Mouse (Mus musculus) spleen, adult 2 months (tissue): ENCODE data around the gene Atp1b2. TPM values are rescaled to one million over a fixed set of nuclear protein-coding genes. Genes with fewer than 3 reads are reported as not detected.

Source experiments
- DNase-seq, 2 experiments: peaks; one replicate each; pipeline versions ENCODE4 v3.0.0 to v3.0.0-alpha.2; 2012 to 2021; ENCODE audit warnings: low spot score in 2 of 2, low read depth in 1 of 2
- H3K27ac ChIP-seq: fragments of 200-500 bp; 2 replicates; pipeline ENCODE4 v1.5.1; 2012; ENCODE audit warnings: low read length, inconsistent platforms; ENCODE audit not compliant: insufficient read depth
- H3K27me3 ChIP-seq: fragments of 200-500 bp; 2 replicates; pipeline ENCODE4 v1.6.1; 2012; ENCODE audit warnings: mild to moderate bottlenecking, moderate library complexity, low read length, inconsistent platforms; ENCODE audit not compliant: control insufficient read depth, insufficient read depth
- H3K36me3 ChIP-seq: fragments of 200-500 bp; 2 replicates; pipeline ENCODE4 v1.6.1; 2012; ENCODE audit warnings: mild to moderate bottlenecking, low read length, inconsistent platforms; ENCODE audit not compliant: control insufficient read depth, insufficient read depth
- H3K4me1 ChIP-seq: fragments of 200-500 bp; 2 replicates; pipeline ENCODE4 v1.6.1; 2011; ENCODE audit warnings: inconsistent platforms; ENCODE audit not compliant: control insufficient read depth, insufficient read depth, insufficient read length
- H3K4me3 ChIP-seq: fragments of 200-500 bp; 2 replicates; pipeline ENCODE4 v1.5.1; 2011; ENCODE audit warnings: mild to moderate bottlenecking, inconsistent platforms; ENCODE audit not compliant: insufficient read depth, insufficient read length; ENCODE audit errors: extremely low read depth
- CTCF ChIP-seq: fragments of 200-500 bp; IDR thresholded peaks from 2 replicates; pipeline ENCODE4 v1.5.1; 2011; ENCODE audit warnings: mild to moderate bottlenecking, inconsistent platforms; ENCODE audit not compliant: insufficient read depth, insufficient read length, insufficient replicate concordance; ENCODE audit errors: extremely low read depth
- POLR2A ChIP-seq: fragments of 200-500 bp; IDR thresholded peaks from 2 replicates; pipeline ENCODE4 v1.6.1; 2011; ENCODE audit warnings: low read depth, low read length, inconsistent platforms
- WGBS: fragments of 180-500 bp; shearing (Covaris S2); methylation state at CpG from one replicate; pipeline ENCODE4 v1.1.7; 2018; 5-methylcytosine and 5-hydroxymethylcytosine counted together
- polyA plus RNA-seq: library from polyadenylated mRNA; depleted of rRNA; stranded (reverse); fragments of >200 nt; gene quantifications from 2 replicates; pipeline ENCODE4 v1.2.3, GENCODE M21; 2012

The Atp1b2 gene
- polyA plus RNA-seq, 1 experiment = 11.2 TPM

- peaks cover 47% of the 10 kb centered on the region for H3K36me3 ChIP-seq
- no peaks in the 10 kb centered on the region for H3K4me1 ChIP-seq
- H3K27me3 ChIP-seq = no peaks in the 10 kb centered on the region
- no peak for DNase-seq
- TF ChIP-seq POLR2A = no peak
- H3K4me3 ChIP-seq = no peak overlapping the region
- 87% methylated on average over 3 of the region's 3 CpGs for WGBS
- H3K27ac ChIP-seq = no peak overlapping the region
These were observed 14.3 kb downstream of the Atp1b2 start for GRCm38 (mm10) chr11:69591424-69591823.

GRCm38 (mm10) chr11:69590622-69591021, 15.1 kb downstream of the Atp1b2 start:
- H3K27me3 ChIP-seq = no peaks in the 10 kb centered on the region
- no peak for DNase-seq
- H3K36me3 ChIP-seq = peaks cover 47% of the 10 kb centered on the region
- no peak overlapping the region for H3K4me3 ChIP-seq
- H3K27ac ChIP-seq = no peak overlapping the region
- 95% methylated on average over 8 of the region's 8 CpGs for WGBS
- no peak for TF ChIP-seq POLR2A
- no peak for TF ChIP-seq CTCF
- H3K4me1 ChIP-seq = peaks cover 5% of the 10 kb centered on the region; the same call in 1 of the 2 replicates

GRCm38 (mm10) chr11:69589207-69589834, 16.4 kb downstream of the Atp1b2 start:
- H3K27me3 ChIP-seq = no peaks in the 10 kb centered on the region
- H3K27ac ChIP-seq = no peak overlapping the region
- peaks cover 8% of the 10 kb centered on the region; the same call in 1 of the 2 replicates for H3K4me1 ChIP-seq
- 81% methylated on average over 22 of the region's 22 CpGs for WGBS
- no peak overlapping the region for H3K4me3 ChIP-seq
- TF ChIP-seq CTCF (no peak), POLR2A (no peak)
- DNase-seq = no peak
- H3K36me3 ChIP-seq = peaks cover 47% of the 10 kb centered on the region

DNA sequence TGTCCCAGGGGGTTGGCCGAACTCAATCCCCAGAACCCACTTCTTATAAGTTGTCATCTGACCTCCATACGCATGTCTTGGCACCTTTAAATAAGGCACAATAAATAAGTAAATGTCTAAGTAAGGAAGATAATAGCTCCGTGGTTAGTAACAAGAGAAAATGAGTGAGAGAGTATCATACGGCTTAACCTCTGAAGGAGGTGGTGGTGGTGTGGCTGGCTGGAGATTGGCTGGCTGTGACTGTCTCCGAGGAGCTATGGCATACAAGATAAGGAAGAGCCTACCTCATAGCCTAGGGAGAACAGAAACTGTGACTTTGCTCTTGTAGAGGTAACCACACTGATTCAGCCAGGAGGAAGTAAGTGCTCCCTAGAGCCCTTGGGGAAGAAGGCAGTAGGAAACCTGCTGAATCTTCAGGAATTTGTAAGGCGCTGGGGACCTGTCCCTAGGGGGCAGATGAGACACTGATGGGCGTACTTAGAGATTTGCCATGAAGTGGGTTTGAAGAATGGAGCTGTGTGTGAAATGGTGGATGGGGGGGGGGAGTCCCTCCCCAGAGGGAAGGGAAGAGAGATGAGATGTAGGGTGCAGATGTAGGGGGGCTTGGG, 19.9 kb downstream of the Atp1b2 start:
- Histone ChIP-seq H3K36me3 (peaks cover 37% of the 10 kb centered on the region), H3K27ac (no peak overlapping the region), H3K4me3 (no peak overlapping the region), H3K4me1 (peaks cover 8% of the 10 kb centered on the region; the same call in 1 of the 2 replicates), H3K27me3 (no peaks in the 10 kb centered on the region)
- no peak for TF ChIP-seq CTCF
- TF ChIP-seq POLR2A = no peak
- 45% methylated on average over 7 of the region's 7 CpGs for WGBS
- DNase-seq = no peak

DNA sequence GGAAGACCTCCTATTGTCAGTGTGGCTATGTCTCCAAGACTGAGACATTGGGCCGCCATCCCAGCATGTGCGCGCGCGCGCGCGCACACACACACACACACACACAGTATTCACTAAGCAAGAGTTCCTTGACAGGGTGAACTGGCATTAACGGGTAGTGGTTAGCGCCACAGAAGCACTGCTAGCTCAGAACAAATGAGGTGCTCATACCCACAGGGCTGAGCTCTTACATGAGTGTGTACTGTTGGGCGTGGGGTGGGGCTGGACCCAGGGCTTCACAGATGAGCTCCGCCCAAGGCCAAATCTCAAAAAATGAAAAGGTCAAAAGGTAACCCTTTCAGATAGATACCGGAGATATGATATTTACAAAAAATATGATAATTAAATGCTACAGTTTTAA, 20.8 kb downstream of the Atp1b2 start:
- DNase-seq = no peak
- Histone ChIP-seq H3K4me1 (peaks cover 8% of the 10 kb centered on the region; the same call in 1 of the 2 replicates), H3K27me3 (no peaks in the 10 kb centered on the region), H3K36me3 (peaks cover 30% of the 10 kb centered on the region), H3K27ac (no peak overlapping the region), H3K4me3 (no peak overlapping the region)
- TF ChIP-seq POLR2A = no peak
- TF ChIP-seq CTCF = no peak
- WGBS = 91% methylated on average over 13 of the region's 13 CpGs

DNA sequence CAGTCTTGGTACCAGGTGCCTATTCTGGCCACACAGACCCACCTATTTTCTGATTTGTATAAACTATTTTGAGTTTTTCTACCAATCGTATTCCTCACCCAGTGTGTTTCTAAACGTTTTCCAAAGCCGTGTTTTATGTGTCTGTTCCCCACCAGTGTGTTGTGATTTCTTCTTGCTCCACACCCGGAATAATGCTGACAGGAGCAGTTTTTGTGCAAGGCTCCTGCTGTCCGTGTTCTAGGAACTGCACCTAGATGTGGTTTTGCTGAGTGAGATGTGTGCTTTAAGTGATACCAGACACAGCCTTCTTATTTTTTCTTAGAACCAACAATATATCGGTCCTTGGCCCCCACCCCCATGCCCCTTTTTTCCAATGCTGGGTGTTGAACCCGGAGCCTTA, 21.7 kb downstream of the Atp1b2 start:
- TF ChIP-seq POLR2A (no peak), CTCF (no peak)
- Histone ChIP-seq H3K27me3 (no peaks in the 10 kb centered on the region), H3K36me3 (peaks cover 21% of the 10 kb centered on the region), H3K4me1 (peaks cover 8% of the 10 kb centered on the region; the same call in 1 of the 2 replicates), H3K4me3 (no peak overlapping the region), H3K27ac (no peak overlapping the region)
- no peak for DNase-seq
- 83% methylated on average over 7 of the region's 7 CpGs for WGBS

- DNase-seq = no peak
- Histone ChIP-seq H3K4me1 (peaks cover 15% of the 10 kb centered on the region; the same call in 1 of the 2 replicates), H3K27ac (no peak overlapping the region), H3K4me3 (no peak overlapping the region), H3K36me3 (peaks cover 4% of the 10 kb centered on the region), H3K27me3 (no peaks in the 10 kb centered on the region)
- WGBS = 67% methylated on average over 9 of the region's 9 CpGs
- TF ChIP-seq CTCF (no peak), POLR2A (no peak)
These were observed 23.4 kb downstream of the Atp1b2 start for GRCm38 (mm10) chr11:69582230-69582805.
